10 mouse cellular contexts compared by ENCODE assay signal in the genomic region with DNA sequence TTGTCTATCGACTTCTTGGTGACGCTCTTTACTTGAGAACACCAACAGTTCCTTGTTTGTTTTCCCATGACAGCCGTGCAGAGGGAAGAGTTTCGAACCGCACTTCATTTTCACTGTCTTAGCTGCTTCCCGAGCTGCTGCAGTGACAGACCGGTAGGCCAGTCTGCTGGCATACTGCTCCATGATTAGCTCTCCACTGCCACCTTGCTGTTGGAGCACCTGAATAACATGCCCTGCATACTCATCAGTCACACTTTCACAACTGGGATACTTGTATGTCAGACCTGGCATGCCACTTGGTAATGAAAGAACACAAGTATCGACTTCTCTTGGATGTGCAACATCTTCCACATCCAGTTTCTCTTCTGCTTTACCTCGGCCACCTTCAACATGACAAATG. TPM values are rescaled to one million over a fixed set of nuclear protein-coding genes. Genes with fewer than 3 reads are reported as not detected.
DNase-seq lines count a peak whose midpoint lies in the region; ATAC-seq and TF ChIP-seq lines count a peak whose summit lies in the region.
"Had no signal": no experiment of that assay in that cellular context is flagged by ENCODE, and none has a peak within 500 bp of the region (broad histone marks: within the 10 kb centered on the region; RNA-seq: fewer than 3 reads in every experiment).

No protein-coding gene starts in this region.

- peak in 1 of 2 experiments; percentile 52; a peak in 3 of 4 replicates for TF ChIP-seq CTCF in CH12.LX (conservative IDR thresholded peaks at IDR 0.05 in 1 of 2, IDR thresholded peaks at IDR 0.05 in 1 of 2; ENCODE audit: low read depth in 2 of 2, low read length in 2 of 2)
- TF ChIP-seq CTCF in liver, embryonic 14.5 days (IDR thresholded peaks at IDR 0.05; ENCODE audit: low read depth) = peak; percentile 73

- dilution Hi-C loops in CH12.LX (cut with MboI; ENCODE audit: extremely low pct_ligation_motif_present, extremely low pct_unique_long_range_greater_than_20kb, low sequenced_read_pairs) = no loop called here

- H3K79me2 ChIP-seq in CH12.LX (replicated peaks; ENCODE audit: control insufficient read depth, extremely low read depth, insufficient read depth, poor library complexity, severe bottlenecking) = no peaks in the 10 kb centered on the region

- in situ Hi-C loops in CH12.LX (cut with MboI; ENCODE audit: low pct_ligation_motif_present, low pct_unique_long_range_greater_than_20kb, low sequenced_read_pairs) = no loop called here

- TF ChIP-seq EP300 in CH12.LX (IDR thresholded peaks at IDR 0.05; ENCODE audit: low read length) = no peak
- TF ChIP-seq EP300 in liver, embryonic 14.5 days (IDR thresholded peaks at IDR 0.05; ENCODE audit: low read depth) = no peak

- peaks cover 86% of the 10 kb centered on the region for H3K36me3 ChIP-seq in kidney, embryonic 15.5 days
- peaks cover 11 to 60% of the 10 kb centered on the region in 2 experiments for H3K36me3 ChIP-seq in CH12.LX (replicated peaks in 1 of 2; ENCODE audit: control insufficient read depth in 1 of 2, insufficient read depth in 1 of 2, low read length in 1 of 2)
- peaks cover 20% of the 10 kb centered on the region for H3K36me3 ChIP-seq in liver, embryonic 14.5 days (replicated peaks; ENCODE audit: control insufficient read depth, insufficient read depth, low read depth)

- peak; percentile 50 for TF ChIP-seq RAD21 in CH12.LX (IDR thresholded peaks at IDR 0.05; ENCODE audit: low read depth, low read length)

- WGBS in kidney, embryonic 15.5 days = 86% methylated on average over 9 of the region's 9 CpGs
- 81% methylated on average over 9 of the region's 9 CpGs for WGBS in liver, embryonic 14.5 days (ENCODE audit: insufficient replicate concordance)

- TF ChIP-seq POLR2A in CH12.LX (IDR thresholded peaks at IDR 0.05; ENCODE audit: low read depth, low read length) = no peak

- no peaks in the 10 kb centered on the region for H3K4me1 ChIP-seq in kidney, embryonic 15.5 days
- no peaks in the 10 kb centered on the region for H3K4me1 ChIP-seq in CH12.LX (ENCODE audit: control insufficient read depth in 1 of 2, insufficient read depth in 2 of 2)
- no peaks in the 10 kb centered on the region for H3K4me1 ChIP-seq in liver, embryonic 14.5 days (replicated peaks; ENCODE audit: control insufficient read depth in 2 of 2, insufficient read depth in 2 of 2, low read length in 1 of 2)
- H3K4me1 ChIP-seq: limb, embryonic 15.5 days had no signal

- no peak overlapping the region for H3K4me2 ChIP-seq in kidney, embryonic 15.5 days
- no peak overlapping the region for H3K4me2 ChIP-seq in CH12.LX (ENCODE audit: insufficient read depth, low read depth, poor library complexity, severe bottlenecking)
- no peak overlapping the region for H3K4me2 ChIP-seq in liver, embryonic 14.5 days (ENCODE audit: low read depth)
- H3K4me2 ChIP-seq: limb, embryonic 15.5 days had no signal

- H3K4me3 ChIP-seq in kidney, embryonic 15.5 days (replicated peaks) = no peak overlapping the region
- H3K4me3 ChIP-seq in CH12.LX (replicated peaks in 1 of 3; ENCODE audit: low read depth in 2 of 3, low read length in 2 of 3, poor library complexity in 1 of 3) = no peak overlapping the region
- H3K4me3 ChIP-seq in liver, embryonic 14.5 days (ENCODE audit: insufficient read depth in 1 of 2, low read depth in 2 of 2, low read length in 2 of 2) = no peak overlapping the region
- H3K4me3 ChIP-seq: limb, embryonic 15.5 days had no signal

- no peak overlapping the region for H3K27ac ChIP-seq in kidney, embryonic 15.5 days
- no peak overlapping the region for H3K27ac ChIP-seq in CH12.LX (ENCODE audit: insufficient read depth, low read depth)
- no peak overlapping the region for H3K27ac ChIP-seq in liver, embryonic 14.5 days
- H3K27ac ChIP-seq: limb, embryonic 15.5 days had no signal

- H3K9ac ChIP-seq in kidney, embryonic 15.5 days = no peak overlapping the region
- no peak overlapping the region for H3K9ac ChIP-seq in CH12.LX (ENCODE audit: insufficient read depth, low read depth)
- no peak overlapping the region for H3K9ac ChIP-seq in liver, embryonic 14.5 days (replicated peaks)
- H3K9ac ChIP-seq: limb, embryonic 15.5 days had no signal

- no peak for ATAC-seq in kidney, embryonic 15.5 days (replicated peaks; ENCODE audit: low FRiP score)
- ATAC-seq in liver, embryonic 14.5 days (ENCODE audit: insufficient read depth) = peak; percentile 43; the same call in 1 of the 2 replicates

- DNase-seq in embryo, embryonic 11 days = peak; percentile 20
- no peak for DNase-seq in embryo, embryonic 10.5 days (ENCODE audit: low spot score)
- DNase-seq in kidney, postnatal 10 days = peak; percentile 14
- DNase-seq in CH12.LX (ENCODE audit: extremely low read depth) = peak; percentile 27
- no peak for DNase-seq in liver, embryonic 14.5 days (ENCODE audit: low read depth in 3 of 3, low spot score in 3 of 3)
- DNase-seq in c-Kit-positive CD71-positive TER-119-positive erythroid progenitor cells, embryonic 14.5 days (ENCODE audit: low spot score) = no peak
- DNase-seq in right cerebral cortex, adult 18-20 months = no peak
- DNase-seq: heart, adult 18-20 months had no signal

- no peaks in the 10 kb centered on the region for H3K9me3 ChIP-seq in kidney, embryonic 15.5 days (replicated peaks)
- H3K9me3 ChIP-seq in CH12.LX (replicated peaks; ENCODE audit: low read length) = no peaks in the 10 kb centered on the region
- no peaks in the 10 kb centered on the region for H3K9me3 ChIP-seq in liver, embryonic 14.5 days (ENCODE audit: control insufficient read depth, low read length)
- H3K9me3 ChIP-seq: limb, embryonic 15.5 days had no signal

- no peaks in the 10 kb centered on the region for H3K27me3 ChIP-seq in kidney, embryonic 15.5 days
- no peaks in the 10 kb centered on the region for H3K27me3 ChIP-seq in CH12.LX (replicated peaks)
- H3K27me3 ChIP-seq in liver, embryonic 14.5 days (ENCODE audit: control insufficient read depth, insufficient read depth, low read length) = no peaks in the 10 kb centered on the region
- H3K27me3 ChIP-seq: limb, embryonic 15.5 days had no signal

TF ChIP-seq in CH12.LX, 34 proteins besides CTCF, POLR2A, EP300 and RAD21:
- TF ChIP-seq MYC (IDR thresholded peaks at IDR 0.05; ENCODE audit: low read depth, low read length) (no peak), SMC3 (IDR thresholded peaks at IDR 0.05; ENCODE audit: low read depth, low read length) (peak; percentile 38)

RNA-seq across cellular contexts. Expression of a gene that starts 25.9 kb away (rescaled TPM):
- 20.0 and 20.2 TPM in 2 replicates for polyA plus RNA-seq in kidney, embryonic 15.5 days (2015; fragmentation: Nextera tagmentation; extraction: Ambion mirVana)
- total RNA-seq in CH12.LX (2012; rRNA removed) = 10.9 and 11.7 TPM in 2 replicates
- total RNA-seq in CH12.LX (2014; rRNA removed) = 17.5 and 20.1 TPM in 2 replicates
- 12.0 and 14.3 TPM in 2 replicates for polyA plus RNA-seq in CH12.LX (2012; ENCODE audit: insufficient read length, low read depth)
- polyA plus RNA-seq in liver, embryonic 14.5 days (2012; rRNA removed) = 5.6 and 8.2 TPM in 2 replicates
- 5.4 TPM in 2 replicates for polyA plus RNA-seq in liver, embryonic 14.5 days (2014; fragmentation: Nextera tagmentation; extraction: Ambion mirVana)

Comparison
In these comparisons a context has a peak if more than half of its experiments do, and no peak if none do; other contexts are left out.
1. DNase-seq: peak in embryo, embryonic 11 days (single experiment), kidney, postnatal 10 days (single experiment) and CH12.LX (single experiment); none in embryo, embryonic 10.5 days (single experiment), liver, embryonic 14.5 days (0 of 3), c-Kit-positive CD71-positive TER-119-positive erythroid progenitor cells, embryonic 14.5 days (single experiment) and right cerebral cortex, adult 18-20 months (single experiment).